Mouse (Mus musculus): ENCODE results near the gene Nbr1.

GRCm38 (mm10) chr11:101587676-101588075, 35.7 kb downstream of the Nbr1 start:
- TF ChIP-seq GATA1 (IDR thresholded peaks at IDR 0.05; ENCODE audit: low read depth, low read length) (no peak), CTCF (IDR thresholded peaks at IDR 0.05 in 2 of 3, conservative IDR thresholded peaks at IDR 0.05 in 1 of 3; ENCODE audit: control insufficient read depth in 1 of 3, insufficient read depth in 1 of 3, low read depth in 2 of 3, low read length in 3 of 3, poor library complexity in 1 of 3, severe bottlenecking in 1 of 3) (no peak), POLR2A (IDR thresholded peaks at IDR 0.05; ENCODE audit: control insufficient read depth in 1 of 2, insufficient read depth in 1 of 2, low read depth in 1 of 2, low read length in 2 of 2, poor library complexity in 1 of 2) (no peak), MAX (IDR thresholded peaks at IDR 0.05; ENCODE audit: low read length) (no peak), ZKSCAN1 (IDR thresholded peaks at IDR 0.05; ENCODE audit: low read depth, low read length) (no peak), POLR2AphosphoS2 (IDR thresholded peaks at IDR 0.05; ENCODE audit: low read length) (no peak), NELFE (IDR thresholded peaks at IDR 0.05; ENCODE audit: low read depth, low read length) (no peak), EP300 (IDR thresholded peaks at IDR 0.05; ENCODE audit: low read depth in 1 of 2, low read length in 2 of 2) (no peak), TCF12 (IDR thresholded peaks at IDR 0.05; ENCODE audit: low read depth, low read length) (no peak), MAZ (IDR thresholded peaks at IDR 0.05; ENCODE audit: low read depth, low read length) (no peak)
